Mouse (Mus musculus) liver, embryonic 13.5 days (tissue): ENCODE results near the gene Boc. TPM values are rescaled to one million over a fixed set of nuclear protein-coding genes. Genes with fewer than 3 reads are reported as not detected.

Experiments used
- ATAC-seq: fragments of 200-750 bp; cut with Nextera tagmentation; 2 replicates; pipeline ENCODE4 v1.8.0; 2017; ENCODE audit warnings: low read depth, mild to moderate bottlenecking, moderate number of reproducible peaks, moderate library complexity
- DNase-seq: peaks from one replicate; pipeline ENCODE4 v3.0.0; 2022
- H3K27ac ChIP-seq: fragments of 300-500 bp; sonication (generic); 2 replicates; pipeline ENCODE4 v1.5.1; 2015; ENCODE audit warnings: moderate library complexity, mild to moderate bottlenecking, inconsistent platforms
- H3K27me3 ChIP-seq: fragments of 300-500 bp; sonication (generic); 2 replicates; pipeline ENCODE4 v1.6.1; 2015; ENCODE audit warnings: mild to moderate bottlenecking, inconsistent platforms
- H3K36me3 ChIP-seq: fragments of 300-500 bp; sonication (generic); 2 replicates; pipeline ENCODE4 v1.6.1; 2015; ENCODE audit warnings: mild to moderate bottlenecking, inconsistent platforms
- H3K4me1 ChIP-seq: fragments of 300-500 bp; sonication (generic); replicated peaks from 2 replicates; pipeline ENCODE4 v1.6.1; 2015; ENCODE audit warnings: inconsistent platforms
- H3K4me2 ChIP-seq: fragments of 300-500 bp; sonication (generic); 2 replicates; pipeline ENCODE4 v1.6.1; 2015; ENCODE audit warnings: inconsistent platforms, mild to moderate bottlenecking, moderate library complexity
- H3K4me3 ChIP-seq: fragments of 300-500 bp; sonication (generic); replicated peaks from 2 replicates; pipeline ENCODE4 v1.5.1; 2015; ENCODE audit warnings: mild to moderate bottlenecking, inconsistent platforms
- H3K9ac ChIP-seq: fragments of 300-500 bp; sonication (generic); 2 replicates; pipeline ENCODE4 v1.6.1; 2015; ENCODE audit warnings: mild to moderate bottlenecking, inconsistent platforms
- H3K9me3 ChIP-seq: fragments of 300-500 bp; sonication (generic); replicated peaks from 2 replicates; pipeline ENCODE4 v1.6.1; 2016; ENCODE audit warnings: inconsistent platforms
- WGBS: fragments of 180-500 bp; shearing (Covaris S2); methylation state at CpG from one replicate; pipeline ENCODE4 v1.1.7; 2015; ENCODE audit not compliant: insufficient replicate concordance; 5-methylcytosine and 5-hydroxymethylcytosine counted together
- polyA plus RNA-seq: library from polyadenylated mRNA; unstranded; fragments of >200 nt; fragmentation: Nextera tagmentation; extraction: Ambion mirVana; gene quantifications from 2 replicates; pipeline ENCODE4 v1.2.1, GENCODE M21; 2015

Boc gene
- polyA plus RNA-seq, 1 experiment from 2014 or later, result 0.65 TPM

DNA sequence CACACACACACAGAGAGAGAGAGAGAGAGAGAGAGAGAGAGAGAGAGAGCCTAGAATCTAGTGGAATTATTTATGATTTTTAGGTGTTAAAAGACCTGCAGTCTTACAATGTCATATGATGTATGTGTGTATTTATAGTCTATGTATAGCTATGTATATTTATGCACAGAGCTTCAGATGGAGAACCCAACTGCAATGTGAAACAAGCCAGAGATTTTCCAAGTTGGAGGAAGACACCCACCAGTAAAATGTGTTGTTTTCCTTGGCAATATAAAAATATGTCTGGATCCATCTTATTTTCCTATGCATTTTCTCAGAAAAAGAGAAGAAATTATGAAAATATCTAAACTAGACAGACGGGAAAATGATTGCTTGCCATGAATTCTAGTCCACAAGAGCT lies 32.7 kb downstream of the Boc start:
- Histone ChIP-seq H3K4me1 (no peaks in the 10 kb centered on the region), H3K4me3 (no peak overlapping the region), H3K27ac (no peak overlapping the region), H3K27me3 (0 out of 2 replicates have a peak, but pooled peaks cover 10% of the 10 kb centered on the region), H3K36me3 (no peaks in the 10 kb centered on the region), H3K4me2 (no peak overlapping the region), H3K9me3 (no peaks in the 10 kb centered on the region), H3K9ac (no peak overlapping the region)
- no peak for ATAC-seq
- DNase-seq, result no peak
- whole genome bisulfite sequencing, result 64% methylated on average over 1 of the region's 1 CpGs

DNA sequence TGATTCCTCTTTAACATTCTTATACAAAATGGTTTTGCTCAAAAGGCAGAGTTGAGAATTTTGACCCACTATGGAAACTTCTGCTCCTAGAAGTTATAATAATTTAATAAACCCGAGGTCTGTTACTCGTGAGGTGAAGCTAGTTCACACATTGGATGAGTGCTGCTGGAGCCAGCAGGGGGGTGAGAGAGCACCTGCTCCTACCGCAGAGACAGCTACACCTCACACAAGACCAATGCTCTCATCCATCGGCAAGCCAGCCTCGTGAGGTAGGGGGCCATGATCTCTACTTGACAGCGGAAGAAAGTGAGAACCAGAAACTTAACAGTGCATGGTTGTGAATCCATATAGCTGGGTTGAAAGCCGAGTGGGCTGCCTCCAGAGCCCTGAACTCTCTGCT lies 35.1 kb downstream of the Boc start:
- ATAC-seq, result no peak
- Histone ChIP-seq H3K36me3 (no peaks in the 10 kb centered on the region), H3K9ac (no peak overlapping the region), H3K9me3 (no peaks in the 10 kb centered on the region), H3K4me3 (no peak overlapping the region), H3K27ac (no peak overlapping the region), H3K4me1 (no peaks in the 10 kb centered on the region), H3K4me2 (no peak overlapping the region), H3K27me3 (no peaks in the 10 kb centered on the region)
- no peak for DNase-seq
- 63% methylated on average over 7 of the region's 7 CpGs for WGBS

DNA sequence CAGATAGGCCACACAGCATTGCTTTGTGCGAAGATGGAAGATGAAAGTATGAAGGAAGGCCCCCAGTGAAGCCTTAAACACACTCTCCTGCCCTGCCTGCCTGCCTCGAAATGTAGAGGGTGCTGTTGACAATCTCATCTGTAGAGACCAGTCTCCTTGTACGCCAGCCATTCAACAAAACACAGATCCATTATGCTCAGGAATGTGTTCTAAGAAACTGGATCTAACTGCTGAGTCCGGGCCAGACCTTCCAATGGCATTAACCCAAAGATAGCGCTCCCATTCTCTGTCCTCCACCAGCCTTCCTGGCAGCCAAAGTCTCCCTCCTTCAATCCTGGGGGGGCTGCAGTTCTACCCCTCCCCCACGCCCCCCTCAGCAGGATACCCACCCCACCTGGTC lies 42.2 kb downstream of the Boc start:
- Histone ChIP-seq H3K36me3 (no peaks in the 10 kb centered on the region), H3K4me3 (no peak overlapping the region), H3K4me1 (no peaks in the 10 kb centered on the region), H3K27ac (no peak overlapping the region), H3K9me3 (no peaks in the 10 kb centered on the region), H3K4me2 (no peak overlapping the region), H3K27me3 (no peaks in the 10 kb centered on the region), H3K9ac (no peak overlapping the region)
- 55% methylated on average over 6 of the region's 6 CpGs for WGBS
- DNase-seq (no peak), ATAC-seq (no peak)

DNA sequence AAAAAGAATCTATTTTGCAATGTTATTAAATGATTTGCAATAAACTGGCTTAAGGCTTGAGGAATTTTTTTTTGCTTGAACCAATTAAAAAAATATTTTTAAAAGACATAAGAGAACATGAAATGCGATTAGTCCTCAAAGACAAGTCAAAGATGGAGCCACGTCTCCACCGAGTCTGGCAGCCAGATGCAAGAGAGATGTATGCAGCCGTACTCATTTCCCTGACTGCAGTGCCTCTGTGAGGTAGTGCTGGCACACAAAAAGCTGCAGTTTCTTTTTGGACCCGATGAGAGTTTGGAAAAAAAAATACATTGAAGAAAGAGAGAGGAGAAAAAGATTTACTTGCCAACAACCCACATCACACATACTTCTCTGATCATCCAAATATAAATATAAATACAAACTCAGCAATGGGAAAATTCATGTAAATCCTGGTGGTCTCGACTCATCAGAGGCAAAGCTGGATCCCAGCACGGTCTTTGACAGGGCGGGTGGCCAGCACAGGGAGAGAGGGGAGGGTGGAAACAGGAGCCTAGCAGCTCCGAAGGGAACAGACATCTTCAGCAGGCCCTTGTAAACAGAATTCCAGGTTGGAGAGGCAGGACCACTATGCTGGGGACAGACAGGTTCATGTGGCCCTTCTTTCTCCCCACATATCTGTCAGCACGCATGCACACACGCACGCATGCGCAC lies 48.0 kb downstream of the Boc start:
- H3K36me3 ChIP-seq, result no peaks in the 10 kb centered on the region
- H3K9ac ChIP-seq, result no peak overlapping the region
- no peak overlapping the region for H3K4me2 ChIP-seq
- ATAC-seq (no peak), DNase-seq (no peak)
- no peaks in the 10 kb centered on the region for H3K4me1 ChIP-seq
- H3K27me3 ChIP-seq, result no peaks in the 10 kb centered on the region
- H3K27ac ChIP-seq, result no peak overlapping the region
- H3K9me3 ChIP-seq, result no peaks in the 10 kb centered on the region
- 74% methylated on average over 13 of the region's 13 CpGs for WGBS
- no peak overlapping the region for H3K4me3 ChIP-seq

DNA sequence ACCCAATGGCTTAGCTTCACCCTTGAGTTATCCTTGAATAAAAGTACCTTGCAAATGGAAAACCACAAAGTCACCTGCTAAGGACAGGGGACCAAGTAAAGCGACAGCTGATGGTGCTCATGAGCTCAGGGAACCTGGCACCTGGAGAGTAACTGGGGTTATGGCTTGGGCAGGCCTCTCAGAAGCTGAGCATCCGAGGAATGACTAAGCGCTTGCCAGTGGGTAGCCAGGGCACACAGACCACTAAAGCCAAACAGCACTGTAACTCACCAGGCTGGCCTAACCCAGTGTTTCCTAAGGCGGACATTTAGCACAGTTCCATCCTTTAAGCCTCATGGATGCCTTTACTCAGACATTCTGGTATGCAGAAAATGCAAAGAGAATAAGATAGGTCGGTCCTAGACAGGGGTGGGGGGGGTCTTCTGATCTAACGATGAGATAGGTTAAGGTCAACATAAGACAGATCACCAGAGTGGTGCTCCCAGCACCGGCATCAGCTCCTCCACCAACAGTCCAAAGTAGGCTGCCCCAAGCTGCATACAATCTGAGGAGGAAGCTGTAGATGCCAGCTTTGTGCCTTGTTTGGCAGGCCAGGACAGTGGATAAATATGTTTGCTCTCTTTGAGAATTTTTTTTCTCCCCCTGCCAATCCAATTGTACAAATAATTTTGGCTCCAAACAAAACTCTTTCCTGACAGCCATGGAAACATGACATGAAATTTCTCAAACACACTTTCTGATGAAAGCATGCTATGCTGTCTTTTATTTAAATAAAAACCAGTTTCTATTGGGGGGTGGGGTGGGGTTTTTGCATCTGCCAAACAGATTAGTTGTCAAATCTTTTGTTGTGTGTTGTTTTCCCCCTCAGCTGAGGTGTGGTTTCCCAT lies 49.0 kb downstream of the Boc start:
- no peak overlapping the region for H3K27ac ChIP-seq
- no peaks in the 10 kb centered on the region for H3K36me3 ChIP-seq
- H3K9me3 ChIP-seq, result no peaks in the 10 kb centered on the region
- DNase-seq (no peak), ATAC-seq (no peak)
- H3K4me3 ChIP-seq, result no peak overlapping the region
- 58% methylated on average over 7 of the region's 7 CpGs for WGBS
- no peak overlapping the region for H3K9ac ChIP-seq
- no peaks in the 10 kb centered on the region for H3K27me3 ChIP-seq
- H3K4me2 ChIP-seq, result no peak overlapping the region
- no peaks in the 10 kb centered on the region for H3K4me1 ChIP-seq

DNA sequence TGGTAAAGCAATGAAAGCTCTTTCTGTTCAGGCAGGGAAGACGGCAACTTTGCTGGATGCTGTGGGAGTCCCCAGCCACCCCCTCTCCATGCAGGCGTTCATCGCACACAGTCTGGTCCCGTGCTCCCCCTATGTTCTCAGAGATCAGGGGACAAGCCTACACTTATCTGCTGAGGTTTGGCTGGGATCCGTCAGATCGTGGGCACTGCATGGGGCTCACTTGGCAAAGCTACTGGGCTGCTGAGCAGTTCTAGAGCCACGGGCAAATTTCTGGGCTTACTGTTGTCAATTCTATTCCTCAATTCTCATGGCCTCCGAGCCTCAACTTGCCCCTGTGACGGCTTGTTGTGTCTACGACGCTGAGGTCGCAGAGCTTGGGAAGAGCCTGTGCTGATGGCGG lies 49.9 kb downstream of the Boc start:
- Histone ChIP-seq H3K4me1 (no peaks in the 10 kb centered on the region), H3K9ac (no peak overlapping the region), H3K27me3 (no peaks in the 10 kb centered on the region), H3K4me2 (no peak overlapping the region), H3K4me3 (no peak overlapping the region), H3K36me3 (no peaks in the 10 kb centered on the region), H3K27ac (no peak overlapping the region), H3K9me3 (no peaks in the 10 kb centered on the region)
- DNase-seq, result no peak
- ATAC-seq, result no peak
- WGBS, result 69% methylated on average over 13 of the region's 13 CpGs

DNA sequence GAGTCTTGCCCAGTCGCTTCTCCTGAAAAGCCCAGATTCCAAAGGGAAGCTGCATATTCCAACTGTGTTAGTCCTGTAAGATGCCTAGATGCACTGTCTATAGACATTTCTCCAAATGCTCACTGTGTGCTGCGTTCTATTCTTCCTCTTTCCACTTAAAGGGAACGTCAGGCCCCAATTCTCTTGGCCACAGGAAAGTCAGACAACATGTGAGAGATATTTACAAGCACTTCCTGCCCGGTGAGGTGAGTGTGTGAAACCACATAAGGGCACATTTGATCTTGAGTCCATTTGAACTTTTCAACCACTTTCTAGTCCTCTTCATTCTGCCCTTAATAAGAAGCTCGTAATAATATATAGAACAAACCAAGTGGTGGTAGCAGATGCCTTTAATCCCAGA lies 50.7 kb downstream of the Boc start:
- Histone ChIP-seq H3K27ac (no peak overlapping the region), H3K9me3 (no peaks in the 10 kb centered on the region), H3K36me3 (no peaks in the 10 kb centered on the region), H3K4me2 (no peak overlapping the region), H3K4me1 (no peaks in the 10 kb centered on the region), H3K4me3 (no peak overlapping the region), H3K27me3 (no peaks in the 10 kb centered on the region), H3K9ac (no peak overlapping the region)
- WGBS, result 27% methylated on average over 5 of the region's 5 CpGs
- ATAC-seq (no peak), DNase-seq (no peak)

DNA sequence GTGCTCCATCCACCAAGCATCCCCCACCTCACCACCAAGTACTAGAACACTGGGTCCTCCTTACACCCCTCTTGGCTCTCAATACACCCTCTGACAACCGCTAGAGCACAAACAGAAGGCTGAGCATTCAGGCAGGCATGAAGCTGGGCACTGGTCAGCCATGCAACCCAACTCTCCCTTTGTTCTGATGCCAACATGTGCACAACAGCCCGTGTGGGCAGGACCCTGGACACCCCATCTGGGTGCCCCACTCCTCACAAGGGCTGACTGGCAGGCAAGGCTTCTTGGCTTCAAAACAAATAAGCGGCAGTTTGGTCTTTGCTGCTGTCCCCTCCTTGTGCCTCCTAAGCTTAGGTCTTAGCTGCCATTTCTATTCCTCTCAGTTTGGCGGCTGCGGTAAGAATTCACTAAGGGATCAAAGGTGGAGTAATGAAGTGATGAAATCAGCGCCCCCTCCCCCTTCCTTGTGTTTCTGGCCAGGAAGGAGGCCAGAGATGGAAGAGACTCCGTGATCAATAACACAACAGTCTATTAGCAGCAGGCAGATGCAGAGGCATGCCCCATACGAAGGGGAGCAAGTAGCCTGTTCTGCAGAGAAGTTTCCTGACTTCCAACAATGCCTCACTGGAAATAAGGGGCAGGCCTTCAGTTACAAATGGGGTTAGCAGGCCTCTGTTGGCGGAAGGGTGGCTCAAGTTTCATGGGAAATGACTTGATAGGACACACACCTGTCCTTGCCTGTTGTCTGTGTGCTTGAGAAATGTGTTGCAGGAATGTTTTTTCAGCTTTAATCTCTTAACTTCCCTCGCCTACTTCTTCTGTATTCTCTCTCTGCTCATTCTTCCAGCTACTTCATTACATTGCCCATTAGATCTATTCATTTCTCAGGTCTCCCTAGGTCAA lies 51.4 kb downstream of the Boc start:
- Histone ChIP-seq H3K9me3 (no peaks in the 10 kb centered on the region), H3K27ac (no peak overlapping the region), H3K27me3 (no peaks in the 10 kb centered on the region), H3K4me2 (no peak overlapping the region), H3K4me3 (no peak overlapping the region), H3K36me3 (no peaks in the 10 kb centered on the region), H3K4me1 (no peaks in the 10 kb centered on the region), H3K9ac (no peak overlapping the region)
- WGBS, result 63% methylated on average over 10 of the region's 10 CpGs
- ATAC-seq, result no peak
- DNase-seq, result no peak

DNA sequence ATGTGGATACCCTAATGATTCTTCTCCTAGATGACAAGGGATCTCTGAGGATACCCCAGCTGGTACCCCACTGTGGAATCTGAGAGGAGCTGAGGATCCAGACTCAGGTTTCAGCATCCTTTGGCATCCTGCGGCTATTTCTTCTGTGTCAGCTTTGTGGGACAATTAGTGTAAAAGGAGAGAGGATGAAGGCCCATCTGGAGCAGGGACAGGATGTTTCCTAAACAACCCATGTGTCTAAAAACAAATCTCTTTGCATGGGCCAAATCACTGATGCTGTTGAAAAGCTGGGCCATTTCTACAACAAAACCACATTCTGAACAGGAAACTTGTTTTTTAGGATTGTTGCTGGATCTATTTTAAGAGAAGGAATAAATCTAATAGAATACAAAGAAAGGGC lies 53.5 kb downstream of the Boc start:
- ATAC-seq (no peak), DNase-seq (no peak)
- Histone ChIP-seq H3K4me2 (no peak overlapping the region), H3K36me3 (no peaks in the 10 kb centered on the region), H3K9me3 (no peaks in the 10 kb centered on the region), H3K4me1 (no peaks in the 10 kb centered on the region), H3K4me3 (no peak overlapping the region), H3K9ac (no peak overlapping the region), H3K27me3 (no peaks in the 10 kb centered on the region), H3K27ac (no peak overlapping the region)
- 69% methylated on average over 1 of the region's 1 CpGs for WGBS

DNA sequence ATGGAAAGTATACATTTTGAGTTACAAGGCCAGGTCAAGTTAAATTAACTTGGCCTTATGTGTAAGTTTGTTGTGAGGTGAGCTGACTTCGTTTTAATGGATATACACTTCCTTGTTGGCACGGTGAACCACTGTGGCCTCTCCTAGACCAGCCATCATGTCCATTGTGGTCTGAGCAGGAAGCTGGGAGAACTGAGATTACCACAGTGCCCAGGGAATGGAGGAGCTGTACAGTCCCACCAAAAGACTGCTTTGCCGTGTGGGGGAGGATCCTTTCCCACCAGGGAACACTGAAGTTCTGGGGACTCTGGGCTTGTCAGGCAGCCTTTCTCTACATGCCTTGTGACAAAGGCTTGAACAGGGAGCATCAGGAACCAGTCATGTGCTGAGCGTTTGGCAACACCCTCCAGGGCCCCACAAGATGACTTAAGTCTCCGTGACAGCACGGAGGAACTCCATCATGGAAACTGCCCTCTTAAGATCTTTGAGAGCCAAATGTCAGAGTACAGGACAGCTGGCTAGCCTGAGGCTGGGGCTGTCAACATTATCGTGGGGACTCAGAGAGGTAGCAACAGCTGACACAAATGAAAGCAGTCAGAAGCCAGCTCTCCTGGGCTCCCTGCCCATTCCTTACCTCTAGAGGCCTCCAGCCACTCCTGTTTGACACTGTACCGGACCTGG lies 55.7 kb downstream of the Boc start:
- ATAC-seq (no peak), DNase-seq (no peak)
- Histone ChIP-seq H3K4me3 (no peak overlapping the region), H3K9ac (no peak overlapping the region), H3K4me2 (no peak overlapping the region), H3K27me3 (no peaks in the 10 kb centered on the region), H3K36me3 (no peaks in the 10 kb centered on the region), H3K27ac (no peak overlapping the region), H3K4me1 (no peaks in the 10 kb centered on the region), H3K9me3 (no peaks in the 10 kb centered on the region)
- WGBS, result 19% methylated on average over 8 of the region's 8 CpGs

DNA sequence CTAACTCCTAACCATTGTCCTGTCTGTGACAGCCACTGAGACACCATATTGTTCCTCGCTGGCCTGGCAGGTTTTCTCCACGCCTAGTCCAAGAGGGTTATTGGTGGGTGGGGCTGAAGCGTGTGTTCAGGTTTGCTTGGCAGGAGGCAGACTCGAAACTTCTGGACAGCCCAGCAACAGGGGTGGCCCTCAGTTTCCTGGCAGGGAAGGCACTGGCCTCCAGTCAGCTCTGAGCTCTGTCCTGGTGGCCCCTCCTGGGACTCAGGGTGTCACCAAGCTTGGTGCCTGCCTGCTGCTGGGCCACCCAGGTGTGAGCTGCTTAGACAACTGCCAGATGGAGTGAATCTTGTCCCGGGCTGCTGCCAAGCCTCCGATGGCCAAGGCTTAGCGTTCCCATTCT lies 56.4 kb downstream of the Boc start:
- H3K27ac ChIP-seq, result no peak overlapping the region
- H3K4me3 ChIP-seq, result no peak overlapping the region
- H3K36me3 ChIP-seq, result no peaks in the 10 kb centered on the region
- H3K27me3 ChIP-seq, result no peaks in the 10 kb centered on the region
- no peak overlapping the region for H3K4me2 ChIP-seq
- DNase-seq (no peak), ATAC-seq (no peak)
- no peak overlapping the region for H3K9ac ChIP-seq
- no peaks in the 10 kb centered on the region for H3K9me3 ChIP-seq
- 49% methylated on average over 7 of the region's 7 CpGs for WGBS
- no peaks in the 10 kb centered on the region for H3K4me1 ChIP-seq
